Mouse (Mus musculus) cerebellum, adult (tissue): ENCODE results near the gene Hist3h2ba.

Experiments used
- ATAC-seq: cut with Nextera tagmentation; 2 replicates; pipeline ENCODE4 v1.9.2; 2017; ENCODE audit warnings: mild to moderate bottlenecking, moderate library complexity, mixed read lengths; ENCODE audit not compliant: insufficient number of reproducible peaks, low FRiP score, low TSS enrichment

The Hist3h2ba gene

DNA sequence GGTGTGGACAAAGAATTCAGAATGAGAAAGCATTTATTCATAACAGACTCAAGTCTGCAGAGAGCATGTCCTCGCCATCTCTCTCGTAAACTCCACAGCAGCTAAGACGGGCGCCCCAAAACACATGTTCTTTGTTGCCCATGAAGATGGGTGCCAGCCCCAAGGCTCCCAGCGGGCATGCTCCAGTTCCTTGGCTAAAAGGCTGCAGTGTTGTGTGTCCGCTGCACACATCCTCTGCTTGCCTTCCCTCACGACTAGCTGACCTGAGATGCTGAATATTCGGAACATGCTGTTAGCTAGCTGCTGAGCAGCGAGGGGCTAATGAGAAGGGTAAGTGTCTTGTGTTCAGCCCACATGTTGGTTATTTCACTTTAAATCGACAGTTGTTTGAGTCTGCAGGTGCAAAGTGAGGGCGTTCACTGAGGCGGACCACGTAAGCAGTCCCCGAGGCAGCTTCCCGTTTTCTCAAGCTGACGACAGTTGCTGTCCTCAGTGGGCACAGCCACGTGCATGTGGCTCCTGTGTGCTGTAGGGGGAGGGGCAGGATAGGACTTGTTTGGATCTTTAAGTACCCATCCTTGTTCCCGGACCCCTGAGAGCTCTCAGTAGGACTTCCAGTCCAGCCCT lies 33.9 kb downstream of the Hist3h2ba start:
- no peak for ATAC-seq

DNA sequence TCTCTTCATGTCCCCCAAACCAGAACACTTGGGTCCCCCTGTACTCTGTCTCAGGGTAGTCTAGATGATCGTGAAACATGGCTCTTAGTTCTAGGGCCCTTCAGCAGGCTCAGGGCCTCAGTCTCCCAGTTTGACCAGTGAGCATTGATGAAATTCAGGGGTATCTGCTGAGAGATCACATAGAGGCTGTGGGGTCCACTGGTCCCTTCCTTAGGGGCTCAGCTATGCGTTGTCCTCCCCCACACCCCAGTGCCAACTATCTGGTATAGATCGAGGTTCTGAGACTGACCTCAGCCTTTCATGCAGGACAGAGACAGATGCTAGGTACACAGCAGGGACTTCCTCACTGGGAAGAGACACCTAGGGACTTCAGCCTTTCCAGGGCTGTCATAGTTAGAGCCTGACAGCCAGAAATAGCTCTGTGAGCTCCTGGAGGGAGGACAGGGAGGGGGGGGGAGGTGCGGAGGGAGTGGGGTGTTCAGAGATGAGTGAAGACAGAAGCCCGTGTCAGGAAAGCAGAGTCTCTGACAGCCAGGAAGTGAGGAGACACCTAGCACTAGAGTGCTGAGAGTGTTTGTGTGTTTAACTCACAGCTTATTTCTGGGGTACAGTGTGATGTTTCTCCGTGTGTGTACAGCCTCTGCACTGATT lies 35.1 kb downstream of the Hist3h2ba start:
- ATAC-seq: no peak

DNA sequence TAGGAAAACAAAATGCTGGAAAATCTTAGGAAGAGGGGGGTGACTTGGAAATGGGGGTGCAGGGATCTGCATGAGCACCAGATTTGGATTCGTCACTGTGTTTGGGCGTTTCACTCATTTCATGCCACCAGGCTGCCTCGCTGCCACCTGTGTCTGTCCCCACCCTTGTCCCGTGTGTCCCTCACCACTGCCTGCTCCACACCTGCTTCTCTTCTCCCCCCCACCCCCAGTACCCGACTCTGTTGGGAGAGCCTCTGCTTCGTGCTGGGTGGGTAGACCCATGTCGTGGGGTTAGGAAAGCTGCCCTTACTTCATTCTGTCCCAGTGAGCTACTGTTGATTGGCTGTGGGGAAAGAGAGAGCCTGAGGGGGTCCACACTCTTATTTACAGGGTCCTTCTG lies 35.9 kb downstream of the Hist3h2ba start:
- ATAC-seq: no peak

DNA sequence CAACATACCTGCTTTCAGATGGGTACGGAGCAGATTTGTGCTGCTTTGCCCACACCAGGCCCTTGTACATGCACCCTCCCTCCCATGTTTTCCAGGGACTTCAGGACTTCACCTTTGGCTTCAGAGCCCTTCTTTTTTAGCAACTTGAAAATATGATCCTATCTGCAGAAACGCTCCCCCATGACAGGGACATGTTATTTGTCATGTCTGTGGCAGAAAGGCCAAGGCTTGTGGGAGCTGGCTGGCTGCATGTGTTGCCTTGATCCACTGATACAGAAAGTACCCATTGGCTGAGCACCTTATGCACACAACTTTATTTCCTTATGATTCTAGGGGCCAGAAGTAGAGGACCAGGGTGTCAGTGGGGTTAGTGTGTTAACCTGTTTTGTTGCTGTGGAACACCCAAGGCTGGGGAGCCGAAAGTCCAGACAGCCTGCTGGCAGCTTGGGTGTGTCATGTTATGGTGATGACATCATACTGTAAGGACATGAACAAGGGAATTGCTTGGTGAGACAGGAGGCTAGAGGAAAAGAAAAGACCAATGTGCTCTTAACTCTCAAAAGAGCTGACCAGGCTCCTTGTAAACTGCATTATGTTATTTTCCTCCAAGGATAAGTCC lies 36.7 kb downstream of the Hist3h2ba start:
- ATAC-seq: no peak

DNA sequence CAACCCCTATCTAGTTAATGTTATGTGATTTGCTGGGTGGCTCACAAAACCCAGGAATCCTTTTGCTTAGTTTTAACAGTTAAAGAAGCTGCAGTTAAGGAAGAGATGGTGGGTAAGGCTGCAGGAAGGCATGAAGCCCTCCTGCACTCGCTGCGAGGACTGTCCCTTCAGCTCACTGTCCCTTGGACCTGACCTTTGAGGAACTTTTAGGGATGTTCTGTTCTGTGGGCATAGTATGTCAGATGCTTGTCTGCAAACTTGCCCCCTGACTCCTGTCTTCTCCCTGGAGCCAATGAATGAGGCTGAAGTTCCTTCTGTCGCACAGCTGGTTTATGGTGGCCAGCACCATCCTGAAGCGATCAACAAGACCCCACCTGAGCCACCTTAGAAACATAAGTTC lies 40.4 kb downstream of the Hist3h2ba start:
- no peak for ATAC-seq

DNA sequence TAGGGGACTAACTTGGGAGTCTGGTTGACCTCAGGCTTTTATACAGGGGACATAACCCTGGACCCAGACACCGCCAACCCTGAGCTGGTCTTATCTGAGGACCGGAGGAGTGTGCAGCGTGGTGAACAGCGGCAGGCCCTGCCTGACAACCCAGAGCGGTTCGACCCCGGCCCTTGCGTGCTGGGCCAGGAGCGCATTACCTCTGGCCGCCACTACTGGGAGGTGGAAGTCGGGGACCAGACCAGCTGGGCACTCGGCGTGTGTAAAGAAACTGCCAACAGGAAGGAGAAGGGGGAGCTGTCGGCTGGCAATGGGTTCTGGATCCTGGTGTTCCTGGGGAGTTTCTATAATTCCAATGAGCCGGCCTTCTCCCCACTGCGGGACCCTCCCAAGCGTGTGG lies 41.4 kb downstream of the Hist3h2ba start:
- ATAC-seq: no peak

DNA sequence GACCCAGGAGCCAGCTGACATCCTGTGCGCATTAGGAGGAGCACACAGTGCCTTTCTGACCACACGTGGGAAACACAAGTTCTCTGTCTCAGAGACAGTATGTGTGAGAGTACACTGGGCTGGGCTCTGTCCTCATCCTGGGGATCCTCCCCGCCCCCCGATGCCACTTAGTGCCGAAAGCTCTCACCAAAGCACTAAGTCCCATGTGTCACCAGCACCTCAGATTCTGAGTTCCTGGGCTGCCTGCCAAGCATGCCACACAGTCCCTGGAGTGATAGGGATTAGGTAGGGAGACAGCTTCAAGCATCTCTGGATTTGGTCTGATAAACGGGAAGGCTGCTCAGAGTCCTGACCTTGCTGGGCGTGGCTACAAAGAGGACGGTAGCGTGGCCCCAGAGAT lies 42.1 kb downstream of the Hist3h2ba start:
- no peak for ATAC-seq

DNA sequence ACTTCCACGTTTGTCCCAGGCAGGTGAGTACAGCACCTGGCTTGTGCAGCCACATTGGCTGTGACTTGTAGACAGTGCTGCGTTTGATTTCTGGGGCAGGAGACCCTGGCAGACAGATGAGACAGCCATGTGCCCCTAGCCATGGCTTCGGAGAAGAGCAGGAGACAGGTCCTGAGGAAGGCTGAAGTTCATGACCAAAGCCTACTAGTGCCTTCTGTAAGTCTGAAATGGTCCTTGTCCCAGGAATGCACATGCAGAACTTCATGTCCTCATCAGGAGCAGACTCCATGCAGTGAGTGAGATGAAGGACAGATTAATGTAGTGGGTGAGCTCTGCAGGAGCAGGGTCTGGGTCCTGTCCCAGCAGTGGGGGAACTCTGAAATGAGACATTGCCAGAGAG lies 43.2 kb downstream of the Hist3h2ba start:
- no peak for ATAC-seq

DNA sequence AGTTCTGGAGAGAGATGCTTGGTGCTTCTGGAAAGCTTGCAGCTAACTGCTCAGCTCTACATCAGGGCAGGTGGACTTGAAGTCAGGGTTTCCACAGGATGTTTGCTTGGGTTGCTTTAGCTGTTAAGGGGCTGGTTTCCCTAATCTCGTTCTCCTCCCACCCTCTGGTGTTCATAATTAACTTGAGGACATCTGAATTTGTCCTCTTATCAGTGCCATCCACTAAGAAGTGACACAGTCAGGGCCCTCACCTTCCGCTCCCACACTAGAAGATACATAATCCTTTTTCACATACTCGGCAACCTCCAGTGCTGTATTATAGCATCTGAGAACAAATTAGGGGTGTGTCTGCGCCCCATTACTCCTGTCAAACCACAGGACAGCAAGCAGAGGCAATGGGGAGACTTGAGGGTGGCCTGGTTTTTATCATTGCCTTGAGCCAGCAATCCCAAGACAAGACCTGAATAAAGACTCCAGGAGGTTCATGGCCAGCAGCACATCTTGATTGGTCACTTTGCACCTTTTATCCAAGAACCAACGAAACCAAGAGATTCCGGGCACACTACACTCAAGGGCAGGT lies 44.5 kb downstream of the Hist3h2ba start:
- no peak for ATAC-seq

DNA sequence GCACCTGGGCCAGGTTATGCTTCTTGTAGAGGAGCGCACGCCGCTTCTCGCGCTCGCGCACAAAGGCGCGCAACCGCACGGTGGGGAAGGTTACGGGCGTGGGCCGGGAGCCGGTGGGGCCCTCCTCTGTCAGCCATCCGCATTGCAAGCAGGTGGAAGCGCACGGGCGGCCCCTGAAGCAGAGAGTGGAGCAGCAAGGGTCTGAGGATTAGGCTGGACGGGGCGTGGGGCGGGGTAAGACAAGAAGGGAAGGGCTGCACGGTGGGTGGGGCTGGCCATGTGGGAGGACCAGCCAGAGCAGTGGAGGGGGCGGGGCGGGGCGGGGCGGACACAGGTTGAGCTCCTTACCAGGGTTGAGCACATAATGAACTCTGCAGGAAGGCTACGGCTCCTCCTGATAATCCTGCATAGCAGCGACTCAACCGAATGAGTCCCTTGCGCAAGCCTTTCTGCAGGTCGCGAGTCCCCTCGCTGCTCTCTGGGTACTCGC lies 45.7 kb downstream of the Hist3h2ba start:
- peak; percentile 64; the same call in 1 of the 2 replicates for ATAC-seq

DNA sequence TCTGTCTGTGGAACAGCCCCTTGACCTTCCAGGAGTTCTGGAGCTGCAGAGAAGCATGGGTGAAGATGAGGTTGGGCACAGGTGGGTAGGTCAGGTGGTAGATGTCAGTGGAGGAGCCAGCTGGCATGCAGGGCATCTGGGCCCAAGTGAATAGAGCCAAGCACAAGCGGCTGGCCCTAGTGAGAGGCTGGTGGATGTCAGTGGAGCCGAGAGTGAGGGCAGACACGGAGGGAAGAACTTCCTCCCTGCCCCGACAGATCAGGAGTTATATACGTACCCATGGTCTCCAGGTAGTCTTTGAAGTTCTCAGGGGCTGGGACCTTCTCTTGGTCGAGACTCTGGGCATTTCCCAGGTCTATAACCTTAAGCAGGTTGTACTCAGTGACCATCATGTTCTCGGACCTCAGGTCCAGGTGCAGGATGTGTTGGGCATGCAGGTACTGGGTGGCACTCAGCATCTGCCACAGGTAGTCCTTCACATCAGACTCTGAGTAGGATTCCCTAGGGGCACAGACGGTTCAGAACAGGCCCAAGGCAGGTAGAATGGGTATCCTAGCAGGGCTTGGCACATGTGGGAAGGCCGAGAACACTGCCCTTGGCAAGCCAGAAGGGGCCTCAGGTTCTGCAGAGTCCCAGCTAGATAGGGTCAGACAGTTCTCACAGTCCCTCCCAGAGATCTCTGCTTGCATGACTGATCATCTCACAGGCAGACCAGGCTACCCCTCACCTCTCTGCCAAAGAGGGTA lies 46.5 kb downstream of the Hist3h2ba start:
- no peak for ATAC-seq

DNA sequence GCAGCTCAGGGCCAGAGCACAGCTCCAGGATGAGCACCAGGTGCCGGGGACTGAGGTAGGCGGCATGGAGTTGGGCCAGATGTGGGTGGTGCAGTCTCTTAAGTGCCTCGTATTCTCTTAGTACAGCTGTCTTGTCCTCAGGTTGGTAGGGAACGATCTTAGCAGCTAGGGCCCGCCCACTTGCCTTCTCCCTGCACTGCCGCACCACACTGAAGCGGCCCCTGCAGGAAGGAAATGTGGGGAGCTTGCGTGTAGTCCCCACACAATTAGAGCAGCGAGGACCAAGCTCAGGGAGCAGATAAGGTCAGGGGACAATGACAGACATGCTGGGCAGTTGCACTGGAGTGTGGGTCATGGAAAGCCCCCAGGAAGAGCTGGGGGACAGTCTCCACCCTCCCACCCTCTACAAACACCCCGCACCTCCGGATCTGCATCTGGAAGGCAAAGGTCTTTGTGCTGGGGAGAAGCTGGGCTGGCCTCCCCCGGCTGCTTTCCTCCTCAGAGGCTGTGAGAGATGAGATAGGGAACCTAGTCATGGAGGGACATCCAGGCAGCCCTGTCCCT lies 47.2 kb downstream of the Hist3h2ba start:
- ATAC-seq: no peak

DNA sequence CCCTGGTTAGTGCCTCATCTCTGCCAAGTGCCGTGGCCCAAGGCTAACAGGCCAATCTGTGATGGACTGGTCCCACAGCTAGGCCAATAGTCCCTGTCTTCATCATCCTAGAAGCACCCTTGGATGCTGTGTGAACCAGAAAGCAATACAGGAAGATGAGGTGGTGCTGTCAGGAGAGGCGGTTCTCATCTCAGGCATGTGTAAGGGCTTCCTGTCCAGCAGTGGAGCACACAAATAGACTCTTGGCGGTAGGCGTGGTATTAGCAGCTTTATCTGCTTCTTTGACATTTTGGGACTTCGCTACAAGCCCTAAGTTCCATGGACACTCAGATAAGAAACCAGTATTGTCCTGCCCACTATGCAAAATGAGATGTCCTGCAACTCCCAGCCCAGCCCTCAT lies 48.8 kb downstream of the Hist3h2ba start:
- ATAC-seq: no peak
